Mouse (Mus musculus): ENCODE data around the gene Tcerg1l. TPM values are rescaled to one million over a fixed set of nuclear protein-coding genes. Genes with fewer than 3 reads are reported as not detected.

Tcerg1l gene
- polyA plus RNA-seq, 1 experiment = 0.20 TPM

- Histone ChIP-seq H3K27ac (ENCODE audit: insufficient read depth, low read depth, low read length) (no peak overlapping the region), H3K27me3 (ENCODE audit: control insufficient read depth, insufficient read depth, low read length) (no peaks in the 10 kb centered on the region), H3K36me3 (ENCODE audit: control insufficient read depth, insufficient read depth, low read length) (no peaks in the 10 kb centered on the region), H3K4me3 (ENCODE audit: low read depth, low read length) (no peak overlapping the region), H3K4me1 (ENCODE audit: control insufficient read depth, insufficient read depth, insufficient read length, low read length) (no peaks in the 10 kb centered on the region)
- TF ChIP-seq CTCF (IDR thresholded peaks at IDR 0.05; ENCODE audit: extremely low read depth, insufficient read length, insufficient replicate concordance, low read depth, low read length) = no peak
- TF ChIP-seq POLR2A (IDR thresholded peaks at IDR 0.05; ENCODE audit: low read depth, low read length) = no peak
- 74% methylated on average over 5 of the region's 5 CpGs for WGBS
Measured at GRCm38 (mm10) chr7:138209769-138210168, 187.8 kb downstream of the Tcerg1l start.

DNA sequence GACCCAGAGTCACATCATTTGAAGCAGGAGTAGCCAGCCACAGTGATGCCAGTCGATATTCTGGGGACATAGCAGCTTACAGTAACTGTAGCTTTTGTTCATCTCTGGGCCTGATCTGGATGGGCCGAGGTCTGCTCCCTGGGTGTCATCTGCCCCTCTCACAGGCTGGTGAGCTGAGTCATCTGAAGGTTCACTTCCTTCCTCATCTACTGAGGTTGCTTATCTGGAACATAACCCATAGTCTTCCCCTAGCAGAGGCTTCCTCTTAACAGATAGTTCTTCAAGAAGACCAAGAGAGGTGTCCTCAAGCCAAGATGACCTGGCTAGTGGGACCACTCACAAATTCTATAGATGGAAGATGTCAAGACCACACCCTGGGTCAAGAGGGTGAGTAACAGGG, 192.4 kb downstream of the Tcerg1l start:
- H3K4me3 ChIP-seq (ENCODE audit: low read depth, low read length) = no peak overlapping the region
- TF ChIP-seq CTCF (IDR thresholded peaks at IDR 0.05; ENCODE audit: extremely low read depth, insufficient read length, insufficient replicate concordance, low read depth, low read length) = no peak
- TF ChIP-seq POLR2A (IDR thresholded peaks at IDR 0.05; ENCODE audit: low read depth, low read length) = no peak
- no peaks in the 10 kb centered on the region for H3K27me3 ChIP-seq (ENCODE audit: control insufficient read depth, insufficient read depth, low read length)
- 76% methylated on average over 2 of the region's 2 CpGs for WGBS
- H3K27ac ChIP-seq (ENCODE audit: insufficient read depth, low read depth, low read length) = no peak overlapping the region
- no peaks in the 10 kb centered on the region for H3K36me3 ChIP-seq (ENCODE audit: control insufficient read depth, insufficient read depth, low read length)
- no peaks in the 10 kb centered on the region for H3K4me1 ChIP-seq (ENCODE audit: control insufficient read depth, insufficient read depth, insufficient read length, low read length)

DNA sequence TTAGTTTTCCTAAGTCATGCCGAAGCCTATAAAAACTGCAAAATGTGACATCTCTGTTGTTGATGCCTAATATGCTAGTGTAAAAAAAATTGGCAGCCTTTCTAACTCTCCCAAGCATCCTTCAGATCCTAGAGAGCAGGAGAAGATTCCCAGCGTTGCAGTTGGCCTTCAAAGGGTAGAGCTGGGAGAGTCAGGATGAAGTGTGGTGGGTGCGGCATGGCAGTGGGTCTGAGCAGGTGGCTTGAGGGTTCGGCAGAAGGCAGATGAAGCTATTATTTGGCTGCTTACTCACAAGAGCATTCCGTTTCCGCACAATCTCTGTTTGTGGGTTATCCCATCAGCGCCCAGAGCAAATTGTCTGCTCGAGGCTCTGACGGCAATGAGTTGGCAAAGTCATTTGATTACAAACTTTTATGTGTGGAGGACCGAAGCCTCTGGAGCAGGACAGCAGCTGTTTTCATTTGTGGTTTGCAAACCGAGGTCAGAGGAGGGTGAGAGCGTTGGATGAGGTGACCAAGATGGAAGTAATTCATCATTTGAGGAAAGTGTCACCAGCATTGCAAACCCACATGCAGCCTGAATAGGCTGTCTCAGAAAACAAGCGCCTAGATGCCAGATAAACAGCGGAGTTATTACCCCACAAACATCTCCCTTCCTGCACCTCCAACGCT, 195.2 kb downstream of the Tcerg1l start:
- WGBS = 59% methylated on average over 15 of the region's 15 CpGs
- no peak for TF ChIP-seq CTCF (IDR thresholded peaks at IDR 0.05; ENCODE audit: extremely low read depth, insufficient read length, insufficient replicate concordance, low read depth, low read length)
- TF ChIP-seq POLR2A (IDR thresholded peaks at IDR 0.05; ENCODE audit: low read depth, low read length) = no peak
- no peaks in the 10 kb centered on the region for H3K4me1 ChIP-seq (ENCODE audit: control insufficient read depth, insufficient read depth, insufficient read length, low read length)
- H3K27ac ChIP-seq (ENCODE audit: insufficient read depth, low read depth, low read length) = no peak overlapping the region
- no peaks in the 10 kb centered on the region for H3K36me3 ChIP-seq (ENCODE audit: control insufficient read depth, insufficient read depth, low read length)
- no peak overlapping the region for H3K4me3 ChIP-seq (ENCODE audit: low read depth, low read length)
- no peaks in the 10 kb centered on the region for H3K27me3 ChIP-seq (ENCODE audit: control insufficient read depth, insufficient read depth, low read length)

- H3K27ac ChIP-seq (ENCODE audit: insufficient read depth, low read depth, low read length) = no peak overlapping the region
- H3K4me1 ChIP-seq (ENCODE audit: control insufficient read depth, insufficient read depth, insufficient read length, low read length) = no peaks in the 10 kb centered on the region
- TF ChIP-seq POLR2A (IDR thresholded peaks at IDR 0.05; ENCODE audit: low read depth, low read length) = no peak
- TF ChIP-seq CTCF (IDR thresholded peaks at IDR 0.05; ENCODE audit: extremely low read depth, insufficient read length, insufficient replicate concordance, low read depth, low read length) = no peak
- no peaks in the 10 kb centered on the region for H3K27me3 ChIP-seq (ENCODE audit: control insufficient read depth, insufficient read depth, low read length)
- 68% methylated on average over 10 of the region's 10 CpGs for WGBS
- no peaks in the 10 kb centered on the region for H3K36me3 ChIP-seq (ENCODE audit: control insufficient read depth, insufficient read depth, low read length)
- H3K4me3 ChIP-seq (ENCODE audit: low read depth, low read length) = no peak overlapping the region
Measured at GRCm38 (mm10) chr7:138199333-138200058, 198.0 kb downstream of the Tcerg1l start.

GRCm38 (mm10) chr7:138196139-138196538, 201.4 kb downstream of the Tcerg1l start:
- H3K27ac ChIP-seq (ENCODE audit: insufficient read depth, low read depth, low read length) = no peak overlapping the region
- 49% methylated on average over 2 of the region's 2 CpGs for WGBS
- TF ChIP-seq POLR2A (IDR thresholded peaks at IDR 0.05; ENCODE audit: low read depth, low read length) = no peak
- no peak for TF ChIP-seq CTCF (IDR thresholded peaks at IDR 0.05; ENCODE audit: extremely low read depth, insufficient read length, insufficient replicate concordance, low read depth, low read length)
- no peaks in the 10 kb centered on the region for H3K36me3 ChIP-seq (ENCODE audit: control insufficient read depth, insufficient read depth, low read length)
- no peak overlapping the region for H3K4me3 ChIP-seq (ENCODE audit: low read depth, low read length)
- no peaks in the 10 kb centered on the region for H3K4me1 ChIP-seq (ENCODE audit: control insufficient read depth, insufficient read depth, insufficient read length, low read length)
- H3K27me3 ChIP-seq (ENCODE audit: control insufficient read depth, insufficient read depth, low read length) = no peaks in the 10 kb centered on the region

DNA sequence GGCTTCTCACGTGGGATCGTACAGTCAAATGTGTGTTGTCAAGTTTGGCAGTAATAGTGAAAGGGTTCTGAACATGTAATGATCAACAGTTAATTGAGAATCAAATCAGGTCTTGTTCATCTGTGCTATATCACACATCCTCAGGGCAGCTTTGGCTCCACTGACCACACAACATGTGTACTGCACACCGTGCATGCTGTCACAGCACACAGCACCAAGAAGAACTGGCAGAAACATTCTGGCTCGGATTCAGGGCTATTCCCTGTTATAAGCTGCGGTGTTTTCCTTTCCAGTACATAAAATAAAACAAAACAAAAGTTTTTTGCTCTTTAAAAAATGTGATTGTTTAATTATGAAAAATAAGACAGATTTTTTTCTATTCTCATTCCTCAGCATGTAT, 213.3 kb downstream of the Tcerg1l start:
- TF ChIP-seq POLR2A (IDR thresholded peaks at IDR 0.05; ENCODE audit: low read depth, low read length) (no peak), CTCF (IDR thresholded peaks at IDR 0.05; ENCODE audit: extremely low read depth, insufficient read length, insufficient replicate concordance, low read depth, low read length) (no peak)
- Histone ChIP-seq H3K36me3 (ENCODE audit: control insufficient read depth, insufficient read depth, low read length) (no peaks in the 10 kb centered on the region), H3K27me3 (ENCODE audit: control insufficient read depth, insufficient read depth, low read length) (no peaks in the 10 kb centered on the region), H3K27ac (ENCODE audit: insufficient read depth, low read depth, low read length) (no peak overlapping the region), H3K4me3 (ENCODE audit: low read depth, low read length) (no peak overlapping the region), H3K4me1 (ENCODE audit: control insufficient read depth, insufficient read depth, insufficient read length, low read length) (no peaks in the 10 kb centered on the region)
- 80% methylated on average over 5 of the region's 5 CpGs for WGBS

DNA sequence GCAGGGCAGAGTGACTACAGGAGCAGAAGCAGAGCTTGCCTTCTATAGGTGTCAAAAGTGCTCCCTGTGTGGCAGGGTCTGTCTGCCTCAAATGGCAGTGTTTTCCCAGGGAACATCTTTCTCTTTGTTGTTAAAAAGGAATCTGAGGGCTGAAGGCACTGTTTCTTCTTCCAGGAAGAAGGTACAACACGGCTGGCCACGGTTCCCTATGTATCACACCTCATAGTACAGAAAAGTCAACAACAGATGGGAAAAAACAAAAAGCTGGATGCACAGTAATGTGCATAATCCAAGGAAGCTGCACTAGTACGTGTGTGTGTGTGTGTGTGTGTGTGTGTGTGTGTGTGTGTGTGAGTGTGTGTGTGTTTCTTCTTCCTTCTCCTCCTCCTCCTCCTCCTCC, 215.3 kb downstream of the Tcerg1l start:
- H3K27ac ChIP-seq (ENCODE audit: insufficient read depth, low read depth, low read length) = no peak overlapping the region
- H3K27me3 ChIP-seq (ENCODE audit: control insufficient read depth, insufficient read depth, low read length) = no peaks in the 10 kb centered on the region
- no peaks in the 10 kb centered on the region for H3K36me3 ChIP-seq (ENCODE audit: control insufficient read depth, insufficient read depth, low read length)
- no peak overlapping the region for H3K4me3 ChIP-seq (ENCODE audit: low read depth, low read length)
- no peak for TF ChIP-seq POLR2A (IDR thresholded peaks at IDR 0.05; ENCODE audit: low read depth, low read length)
- no peak for TF ChIP-seq CTCF (IDR thresholded peaks at IDR 0.05; ENCODE audit: extremely low read depth, insufficient read length, insufficient replicate concordance, low read depth, low read length)
- WGBS = 58% methylated on average over 3 of the region's 3 CpGs
- H3K4me1 ChIP-seq (ENCODE audit: control insufficient read depth, insufficient read depth, insufficient read length, low read length) = no peaks in the 10 kb centered on the region

Measured in small intestine, adult 2 months (tissue).